Mouse (Mus musculus) R1 (cell line): ENCODE results near the gene Gm11639.

ENCODE experiments used
- DNase-seq: peaks from one replicate; pipeline ENCODE4 v3.0.0-alpha.2; 2018; ENCODE audit warnings: low read depth, low spot score

Gm11639 gene

DNA sequence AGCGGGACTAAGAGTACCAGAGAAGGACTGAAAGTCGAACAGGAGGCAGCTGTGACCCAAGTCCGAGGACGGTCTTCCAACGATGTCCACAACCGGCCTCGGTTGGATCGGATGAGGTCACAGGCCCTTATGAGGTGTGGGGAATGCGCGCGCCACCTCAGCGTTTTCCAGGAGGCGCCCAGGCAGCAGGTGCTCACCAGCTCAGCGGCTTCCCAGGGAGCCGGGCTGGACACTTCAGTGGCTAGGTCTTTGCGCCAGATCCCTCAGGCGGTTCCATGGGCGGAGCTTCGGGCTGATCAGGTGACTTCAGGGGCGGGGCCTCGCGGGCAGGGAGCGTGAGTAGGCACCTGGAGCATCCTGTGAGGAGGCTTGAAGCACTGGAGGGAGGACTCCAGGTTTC, at the start of gene Gm11639:
Gene Gm11639 (plus strand): TSS at position 160 of the 400 bp plus-strand sequence.
- peak; percentile 81 for DNase-seq

DNA sequence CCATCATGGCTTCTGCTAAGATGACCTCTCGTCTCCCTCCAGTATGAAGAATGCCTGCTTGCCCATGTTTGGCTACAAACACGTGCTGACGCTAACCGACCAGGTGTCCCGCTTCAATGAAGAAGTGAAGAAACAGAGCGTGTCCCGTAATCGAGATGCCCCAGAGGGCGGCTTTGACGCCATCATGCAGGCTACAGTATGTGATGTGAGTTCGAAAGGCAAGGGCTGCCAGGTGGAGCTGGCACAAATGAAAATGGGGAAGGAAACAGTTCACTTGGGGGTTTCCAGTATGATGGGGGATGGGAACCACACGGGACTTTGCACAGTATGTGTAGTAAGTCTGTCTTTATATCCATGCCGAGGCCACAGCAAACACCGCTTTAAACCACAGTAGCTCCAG, 48.5 kb upstream of the Gm11639 start:
- no peak for DNase-seq

DNA sequence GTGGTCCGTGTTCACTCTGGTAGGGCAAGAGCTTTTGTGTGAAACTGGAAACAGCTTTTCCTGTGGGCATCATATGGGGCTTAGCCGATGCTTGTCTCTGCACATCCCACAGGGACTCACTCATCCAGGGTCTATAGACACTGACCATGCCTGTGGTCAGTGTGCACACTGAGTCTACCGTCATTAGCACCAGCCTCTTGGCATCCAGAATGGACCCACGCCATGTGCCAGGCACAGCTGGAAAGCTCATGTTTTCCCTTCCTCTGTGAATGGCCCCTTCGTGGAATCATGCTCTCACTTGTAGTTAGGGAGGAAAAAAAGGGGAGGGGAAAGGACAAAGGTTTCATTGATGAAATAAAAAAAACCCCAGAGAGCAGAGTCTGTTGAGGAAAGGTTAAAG, 47.5 kb upstream of the Gm11639 start:
- DNase-seq: no peak

DNA sequence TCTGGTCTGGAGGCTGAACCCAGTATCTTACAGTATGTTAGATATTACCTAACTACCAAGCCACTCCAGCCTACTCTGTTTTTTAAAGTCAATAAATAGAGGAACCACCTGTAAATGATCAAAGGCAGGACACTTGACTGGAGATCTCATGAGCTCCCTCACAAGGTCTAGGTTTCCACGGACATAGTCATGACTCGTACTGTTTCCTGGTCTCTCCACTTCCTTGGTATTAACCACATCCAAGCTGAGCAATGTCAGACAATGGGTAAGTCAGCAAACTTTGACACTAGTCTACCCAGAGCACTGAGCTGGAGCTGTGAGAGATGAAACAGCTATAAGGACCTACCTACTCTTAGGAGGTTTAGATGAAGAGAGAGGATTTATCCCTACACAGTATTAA, 46.6 kb upstream of the Gm11639 start:
- DNase-seq: no peak

DNA sequence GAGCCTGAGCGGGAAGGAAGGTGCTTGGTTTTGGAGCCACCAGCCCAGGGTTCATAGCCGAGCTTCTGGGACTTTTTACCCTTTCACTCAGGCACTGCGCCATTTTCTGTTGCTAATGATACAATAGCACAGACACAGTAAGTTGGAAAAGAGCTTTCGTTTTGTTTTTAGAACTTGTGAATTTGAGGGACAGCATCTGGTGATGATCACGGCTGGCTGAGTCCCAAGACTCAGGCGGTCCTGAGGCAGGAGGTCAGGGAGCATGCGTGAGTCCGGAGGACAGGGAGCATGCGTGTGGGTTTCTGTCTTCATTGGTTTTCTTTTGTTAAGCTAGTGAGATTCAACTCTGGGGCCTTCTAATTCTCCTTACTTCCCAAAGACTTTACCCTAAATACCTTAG, 45.9 kb upstream of the Gm11639 start:
- DNase-seq: no peak

DNA sequence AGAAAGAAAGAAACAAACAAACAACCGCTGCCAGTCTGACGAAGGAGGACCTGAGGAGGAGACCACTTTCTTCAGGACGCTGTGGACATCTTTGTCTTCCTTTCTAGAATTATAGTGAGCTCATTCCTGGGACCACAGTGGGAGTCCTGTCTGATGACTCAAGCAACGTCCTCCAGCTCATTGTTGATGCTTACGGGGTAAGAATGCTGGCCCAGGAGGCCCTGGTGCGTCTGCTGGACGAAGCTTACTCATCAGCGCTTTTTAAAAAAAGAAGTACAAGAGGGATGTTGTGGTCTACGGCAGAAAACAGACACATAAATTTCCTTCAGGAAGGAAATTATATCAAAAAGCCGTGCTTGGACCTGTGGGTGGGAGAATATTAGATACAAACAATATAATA, 44.6 kb upstream of the Gm11639 start:
- DNase-seq: no peak

DNA sequence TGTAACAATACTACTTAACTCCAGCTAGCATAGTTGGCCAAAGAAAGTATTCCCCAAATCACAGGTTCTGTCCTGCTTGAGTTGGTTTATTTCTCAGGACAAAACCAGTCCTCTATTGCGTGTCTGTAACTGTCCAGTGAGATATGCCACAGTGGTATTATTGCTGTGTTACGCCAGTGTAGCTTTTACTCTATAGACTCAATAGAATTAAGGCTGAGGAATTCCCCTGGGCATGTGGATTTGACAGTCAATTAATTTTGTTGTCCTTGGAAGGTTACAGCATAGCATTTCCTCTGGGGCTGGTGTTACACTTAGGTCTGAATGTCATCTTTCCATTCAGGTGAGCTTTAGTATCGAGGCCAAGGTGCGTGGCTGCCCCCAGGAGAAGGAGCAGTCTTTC, 42.3 kb upstream of the Gm11639 start:
- DNase-seq: no peak

DNA sequence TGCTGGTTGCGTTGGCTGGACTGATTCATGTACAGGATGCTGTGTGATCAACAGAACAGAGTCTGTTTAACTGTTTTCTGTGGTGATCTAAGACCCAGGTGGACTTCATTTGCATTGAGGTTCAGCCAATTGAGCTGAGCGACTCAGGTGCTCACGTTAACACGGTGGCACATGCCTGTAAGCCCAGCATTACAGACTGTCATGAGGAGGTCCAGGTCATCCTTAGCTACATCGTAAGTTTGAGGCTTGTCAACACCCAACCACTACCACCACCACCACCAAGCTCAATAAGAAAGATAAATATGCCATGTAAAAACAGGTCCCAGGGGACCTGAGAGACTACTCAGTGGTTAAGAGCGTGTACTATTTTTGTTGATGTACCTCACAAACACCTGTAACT, 40.1 kb upstream of the Gm11639 start:
- DNase-seq: no peak

DNA sequence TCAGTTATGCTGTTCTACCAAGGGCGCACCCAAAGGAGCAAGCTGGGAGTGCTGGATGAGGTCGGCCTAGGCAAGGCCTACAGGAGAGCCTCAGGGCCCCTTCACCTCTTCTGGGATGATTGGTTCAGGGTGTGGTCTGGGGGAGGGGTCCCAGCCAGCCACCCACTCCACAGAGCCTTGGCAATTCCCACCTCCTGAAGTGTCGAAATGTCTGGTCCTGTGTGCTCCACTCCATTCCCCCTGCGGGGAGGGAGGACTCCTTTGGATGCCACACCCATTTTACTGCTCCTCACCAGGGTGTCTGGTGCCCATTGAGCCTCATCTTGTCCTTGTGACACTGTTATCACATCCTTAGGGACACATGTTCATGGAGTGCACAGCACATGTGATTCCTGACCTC, 39.3 kb upstream of the Gm11639 start:
- peak; percentile 22 for DNase-seq

DNA sequence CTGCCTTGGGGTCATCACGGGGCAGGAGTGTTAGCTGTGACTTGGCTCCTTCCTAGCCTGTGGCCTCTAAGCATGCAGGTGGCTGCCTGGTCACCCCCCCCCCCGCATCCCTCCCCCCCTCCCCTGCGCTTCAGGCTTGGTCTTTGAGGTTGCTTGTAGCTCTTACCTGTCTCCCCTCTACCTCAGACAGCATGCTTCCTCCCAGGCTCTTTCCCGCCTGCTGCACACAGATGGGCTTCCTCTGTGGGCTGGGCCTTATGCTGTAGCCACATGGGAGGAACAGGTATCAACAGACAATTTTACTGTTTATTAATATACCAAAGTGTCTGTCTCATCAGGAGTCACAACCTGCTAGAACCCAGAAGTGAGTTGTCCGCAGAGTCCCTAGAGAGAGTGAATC, 38.9 kb upstream of the Gm11639 start:
- no peak for DNase-seq

DNA sequence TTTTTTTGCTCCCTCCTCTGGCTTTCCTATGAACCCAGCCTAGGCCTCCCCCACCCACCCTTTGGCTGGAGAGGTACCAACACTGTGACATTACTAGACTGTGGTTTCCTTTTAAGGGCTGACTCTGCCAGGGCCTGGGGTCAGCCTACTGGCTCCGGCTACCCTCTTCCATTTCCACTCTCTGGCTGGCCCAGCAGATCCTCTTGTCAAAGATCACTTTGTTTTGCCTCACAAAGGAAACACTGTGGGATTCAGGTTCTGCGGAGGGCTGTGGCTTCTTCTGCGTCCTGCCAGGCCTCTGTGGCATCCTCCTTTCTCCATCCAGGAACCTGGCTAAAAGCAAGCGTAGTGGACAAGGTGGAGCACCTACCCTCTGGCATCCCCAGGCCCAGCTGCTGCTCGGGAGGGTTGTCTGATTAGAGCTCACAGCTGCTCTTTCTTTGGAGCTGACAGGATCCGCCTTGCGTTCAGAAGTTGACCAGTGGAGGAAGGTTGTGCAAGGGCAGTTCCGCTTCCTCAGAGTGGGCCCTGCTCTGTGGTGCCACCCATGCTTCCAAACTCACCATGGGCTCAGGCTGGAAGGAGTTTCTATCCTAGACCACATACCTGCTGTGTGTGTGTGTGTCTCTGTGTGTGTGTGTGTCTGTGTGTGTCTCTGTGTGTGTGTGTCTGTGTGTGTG, 38.2 kb upstream of the Gm11639 start:
- DNase-seq: no peak

DNA sequence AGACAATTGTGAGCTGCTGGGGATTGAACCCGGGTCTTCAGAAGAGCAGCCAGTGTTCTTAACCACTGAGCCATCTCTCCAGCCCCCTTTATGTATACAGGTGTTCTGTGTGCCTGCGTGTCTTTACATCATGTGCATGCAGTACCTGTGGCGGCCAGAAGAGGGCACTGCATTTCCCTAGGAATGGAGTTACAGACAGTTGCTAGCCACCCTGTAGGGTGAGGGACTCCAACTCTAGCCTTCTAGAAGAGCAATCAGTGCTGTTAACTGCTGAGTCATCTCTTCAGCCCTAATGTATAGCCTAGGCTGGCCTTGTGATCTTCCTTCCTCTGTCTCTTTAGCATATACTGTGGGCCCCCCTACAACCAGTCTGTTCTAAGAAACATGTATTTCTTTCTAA, 36.9 kb upstream of the Gm11639 start:
- DNase-seq: peak; percentile 91

DNA sequence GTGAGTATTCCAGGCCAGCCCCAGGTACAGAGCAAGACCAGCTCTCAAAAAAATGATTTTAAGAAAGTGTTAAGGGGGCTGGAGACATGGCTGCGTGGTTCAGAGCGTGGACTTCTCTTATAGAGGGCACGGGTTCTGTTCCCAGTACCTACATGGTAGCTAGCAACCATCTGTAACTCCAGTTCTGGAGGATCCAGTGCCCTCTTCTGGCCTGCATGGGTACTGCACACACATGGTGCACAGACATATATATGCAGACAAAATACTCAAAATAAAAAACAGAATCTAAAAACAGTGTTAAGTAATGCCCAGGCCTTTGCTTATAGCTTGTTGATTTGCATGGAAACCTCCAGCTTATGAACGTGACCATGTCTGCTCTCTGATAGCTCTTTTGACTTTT, 24.9 kb upstream of the Gm11639 start:
- peak; percentile 44 for DNase-seq

DNA sequence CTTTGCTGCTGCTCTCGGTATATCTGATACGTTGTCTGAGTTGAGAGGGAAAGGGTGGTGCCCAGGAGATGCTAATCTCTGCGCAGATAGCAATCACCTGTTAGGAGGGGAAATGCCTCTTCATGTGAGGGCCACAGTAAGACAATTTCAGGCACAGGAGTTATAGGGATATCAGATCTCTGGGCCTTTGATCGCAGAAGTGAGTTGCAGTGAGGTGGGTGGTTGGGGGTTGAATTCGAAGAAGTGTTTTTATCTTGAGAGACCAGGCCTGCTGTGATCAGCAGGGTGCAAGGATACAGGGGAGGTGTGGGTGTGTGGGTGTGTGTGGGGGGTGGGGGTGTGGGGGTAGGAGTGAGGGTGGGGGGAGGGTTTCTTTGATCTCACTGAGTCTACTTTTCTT, 24.4 kb upstream of the Gm11639 start:
- no peak for DNase-seq

DNA sequence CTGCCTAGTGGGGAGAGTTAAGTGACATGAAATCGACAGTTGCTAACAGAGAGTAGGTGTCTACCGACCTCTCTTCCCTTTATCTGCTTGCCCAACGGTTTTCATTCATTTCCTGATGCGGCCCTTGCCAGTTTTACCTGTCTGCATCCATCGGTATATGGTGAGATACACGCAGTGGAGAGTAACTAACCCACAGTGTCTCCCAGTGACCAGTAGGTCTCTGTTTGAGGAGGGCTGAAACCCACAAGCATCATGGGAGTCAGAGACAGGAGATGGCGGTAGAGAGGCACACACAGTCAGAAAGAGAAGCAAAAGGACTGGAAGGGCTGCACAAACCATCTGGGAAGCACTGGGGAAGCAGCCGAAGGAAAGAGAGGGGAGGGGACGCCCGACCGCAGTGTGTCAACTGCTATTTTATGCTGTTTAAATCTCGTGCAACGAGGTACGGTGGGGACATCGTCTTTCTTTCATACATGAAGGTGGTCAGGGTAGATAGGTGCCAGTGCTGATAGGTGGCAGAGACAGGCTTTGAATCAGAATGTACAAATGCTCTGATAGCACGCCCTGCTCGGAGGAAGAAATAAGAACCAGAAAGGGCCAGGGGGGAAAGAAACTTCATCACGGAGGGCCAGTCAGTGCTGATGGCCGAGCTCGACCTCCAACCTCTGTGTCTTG, 23.8 kb upstream of the Gm11639 start:
- peak; percentile 44 for DNase-seq

DNA sequence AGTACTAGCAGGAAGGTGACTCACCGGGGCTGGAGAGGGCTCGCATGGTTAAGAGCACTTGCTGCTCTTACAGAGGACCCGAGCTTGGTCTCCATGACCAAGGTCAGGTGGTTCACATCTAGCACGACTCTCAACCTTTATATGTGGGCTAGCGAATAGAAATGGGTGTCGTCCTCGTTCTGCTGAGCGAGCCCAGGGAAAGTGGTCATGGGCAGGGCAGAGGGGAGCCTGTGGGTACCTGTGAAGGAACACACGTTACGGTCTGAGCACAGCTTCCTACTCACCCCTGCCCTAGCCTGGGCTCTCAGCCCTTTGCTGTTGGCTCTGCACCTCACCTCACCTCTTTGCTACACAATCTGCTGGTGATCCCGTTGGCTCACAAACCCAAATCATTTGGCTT, 22.9 kb upstream of the Gm11639 start:
- DNase-seq: no peak

DNA sequence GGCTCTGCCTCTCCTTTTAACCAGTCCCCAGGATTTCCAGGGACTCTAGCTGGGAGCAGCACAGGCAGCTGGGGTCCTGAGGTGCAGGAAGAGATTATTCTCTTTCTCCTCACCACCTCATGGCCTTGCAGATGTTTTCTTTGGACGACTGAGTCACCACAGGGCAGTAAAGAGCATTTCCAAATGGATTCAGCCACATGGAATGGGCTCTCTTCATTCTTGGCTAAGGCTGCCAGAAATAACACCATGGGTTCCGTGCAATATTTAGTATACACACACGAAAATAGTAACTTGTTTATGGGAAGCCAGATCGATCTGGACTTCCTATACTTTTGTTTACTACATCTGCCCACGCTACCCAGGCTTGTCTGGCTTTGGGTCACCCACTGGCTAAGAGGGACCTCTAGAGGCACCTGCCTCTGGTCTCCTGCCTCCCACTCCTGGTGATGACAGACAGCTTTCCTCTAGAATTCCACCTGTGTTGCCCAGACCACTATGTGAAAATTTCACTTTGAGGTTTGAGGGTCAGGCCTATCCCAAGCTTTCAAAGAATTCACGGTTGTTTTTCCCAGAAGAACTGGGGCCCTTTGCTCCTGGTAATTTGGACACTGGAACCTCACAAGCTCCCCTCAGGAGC, 22.1 kb upstream of the Gm11639 start:
- no peak for DNase-seq

DNA sequence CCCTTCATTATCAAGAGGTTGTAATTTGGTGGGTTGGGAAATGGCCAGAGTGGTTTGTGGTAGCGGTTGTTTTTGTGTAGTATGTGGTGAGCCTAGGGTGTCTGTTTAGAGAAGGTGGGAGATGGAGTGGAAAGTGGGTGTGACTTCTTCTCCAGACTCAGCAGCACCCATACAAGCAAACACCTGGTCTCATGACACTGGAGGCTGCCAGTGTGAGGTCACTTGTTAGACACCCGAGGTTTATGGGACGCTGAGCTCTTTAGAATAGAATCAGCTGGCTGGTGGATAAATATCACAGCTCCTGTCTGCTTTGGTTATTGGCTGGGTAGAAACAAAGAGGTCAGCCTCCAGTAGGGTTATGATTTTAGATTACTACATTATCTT, 21.6 kb upstream of the Gm11639 start:
- no peak for DNase-seq

DNA sequence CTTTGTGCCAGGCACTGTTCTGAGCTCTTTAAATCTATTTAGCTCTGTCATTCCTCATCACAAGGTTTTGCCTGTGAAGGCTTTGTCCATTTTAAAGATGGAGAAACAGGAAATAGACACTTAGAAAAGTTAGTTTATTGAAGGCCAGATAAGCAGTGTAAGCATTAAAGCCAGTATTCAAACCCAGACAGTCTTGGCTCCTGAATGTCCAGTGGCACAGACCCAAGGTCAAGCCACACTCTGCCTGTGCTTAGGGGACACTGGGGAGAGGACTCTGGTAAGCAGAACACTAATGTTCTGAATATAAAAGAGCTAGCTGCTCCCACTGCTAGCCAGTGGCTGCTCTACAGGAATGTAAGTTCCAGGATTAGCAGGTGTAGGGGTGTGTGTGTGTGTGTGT, 21.1 kb upstream of the Gm11639 start:
- DNase-seq: no peak

DNA sequence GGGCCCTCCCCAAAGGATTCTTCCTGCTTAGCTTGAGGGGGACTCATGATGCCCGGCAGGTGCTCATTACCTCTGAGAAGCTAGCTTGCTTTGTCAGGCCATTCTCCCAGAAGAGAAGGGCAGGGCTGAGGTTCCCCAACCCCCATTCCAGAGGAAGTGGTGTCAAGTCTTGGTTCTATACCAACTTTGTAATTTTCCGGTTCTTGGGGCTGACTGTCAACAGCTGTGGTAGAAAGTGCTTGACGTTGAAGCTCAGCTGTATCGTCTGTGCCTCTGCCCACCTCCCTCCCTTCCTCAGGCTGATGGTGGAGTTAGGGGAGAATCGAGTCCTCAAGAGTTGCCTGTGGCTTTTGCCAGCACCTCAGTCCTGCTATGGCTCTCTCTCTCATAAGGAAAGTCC, 18.1 kb upstream of the Gm11639 start:
- DNase-seq: no peak

DNA sequence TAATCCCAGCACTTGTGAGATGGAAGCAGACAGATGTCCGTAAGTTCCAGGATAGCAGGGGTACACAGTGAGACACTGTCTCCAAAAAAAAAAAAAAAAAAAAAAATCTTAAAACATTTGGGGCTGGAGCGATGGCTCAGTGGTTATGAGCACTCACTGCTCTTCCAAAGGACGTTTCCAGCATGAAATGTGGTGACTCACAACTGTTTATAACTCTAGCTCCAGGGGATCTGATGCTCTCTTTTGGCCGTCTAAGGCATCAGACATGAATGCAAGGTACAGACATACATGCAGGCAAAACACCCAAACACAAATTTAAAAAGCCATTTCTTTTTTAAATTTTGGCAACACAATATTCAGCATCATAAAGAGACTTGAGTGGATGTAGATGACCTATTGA, 12.1 kb upstream of the Gm11639 start:
- DNase-seq: no peak

DNA sequence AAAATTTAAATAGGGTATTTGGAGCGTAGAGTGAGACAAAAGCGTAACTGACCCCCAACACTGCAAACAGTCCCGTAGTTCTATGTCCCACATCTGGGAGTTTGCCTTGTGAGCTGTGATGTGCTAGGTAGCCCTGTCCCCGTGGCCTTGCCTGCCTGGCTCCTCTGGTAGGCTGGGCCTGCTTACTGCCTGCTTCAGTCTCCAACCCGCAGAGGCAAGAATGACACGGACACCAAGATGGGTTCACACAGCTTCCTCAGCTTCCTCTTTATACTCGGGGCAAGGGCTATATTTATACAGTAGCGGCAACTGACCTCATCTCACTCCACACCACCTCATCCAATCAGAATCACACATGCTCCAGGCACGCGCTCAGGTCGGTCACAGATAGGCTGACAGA, 10.7 kb upstream of the Gm11639 start:
- DNase-seq: peak; percentile 48

DNA sequence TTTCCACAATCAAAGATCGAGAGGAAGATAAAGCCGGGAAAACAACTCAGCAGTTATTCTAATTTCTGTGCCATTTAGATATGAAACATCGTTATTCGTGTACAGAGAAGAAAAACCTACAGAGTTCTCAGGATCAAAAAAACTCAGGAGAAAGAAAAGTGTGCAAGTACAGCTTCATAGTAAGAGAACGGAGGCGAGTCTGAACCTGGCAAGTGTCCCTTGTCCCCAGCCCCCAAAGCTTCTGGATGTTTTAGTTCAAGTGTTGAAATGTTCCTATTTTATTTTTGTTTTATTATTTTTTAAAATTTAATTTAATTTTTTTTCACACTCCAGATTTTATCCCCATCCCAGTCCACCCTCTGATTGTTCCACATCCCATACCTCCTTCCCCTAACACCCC, 7.7 kb downstream of the Gm11639 start:
- DNase-seq: no peak
